Mouse (Mus musculus) heart, embryonic 16.5 days (tissue): ENCODE data around the gene Man1a. TPM values are rescaled to one million over a fixed set of nuclear protein-coding genes. Genes with fewer than 3 reads are reported as not detected.
A peak's percentile ranks its signal among the peaks of the same experiment; 100 is the strongest.

Source experiments
- ATAC-seq: fragments of 200-750 bp; cut with Nextera tagmentation; replicated peaks from 2 replicates; pipeline ENCODE4 v1.8.0; 2017; ENCODE audit warnings: moderate number of reproducible peaks; ENCODE audit not compliant: insufficient read depth, low FRiP score; ENCODE audit errors: extremely low read depth
- H3K27ac ChIP-seq: fragments of 300-500 bp; sonication (generic); 2 replicates; pipeline ENCODE4 v1.5.1; 2014; ENCODE audit warnings: mild to moderate bottlenecking, low read length, control low read depth, moderate library complexity
- H3K27me3 ChIP-seq: fragments of 300-500 bp; sonication (generic); 2 replicates; pipeline ENCODE4 v1.6.1; 2014; ENCODE audit warnings: low read length, mixed read lengths; ENCODE audit not compliant: control insufficient read depth, insufficient read depth
- H3K36me3 ChIP-seq: fragments of 300-500 bp; sonication (generic); 2 replicates; pipeline ENCODE4 v1.6.1; 2014; ENCODE audit not compliant: control insufficient read depth, insufficient read depth
- H3K4me1 ChIP-seq: fragments of 300-500 bp; sonication (generic); 2 replicates; pipeline ENCODE4 v1.6.1; 2014; ENCODE audit warnings: low read length, mixed read lengths; ENCODE audit not compliant: control insufficient read depth, insufficient read depth
- H3K4me2 ChIP-seq: fragments of 300-500 bp; sonication (generic); 2 replicates; pipeline ENCODE4 v1.6.1; 2014; ENCODE audit warnings: low read depth, mild to moderate bottlenecking, control low read depth, low read length
- H3K4me3 ChIP-seq: fragments of 300-500 bp; sonication (generic); 2 replicates; pipeline ENCODE4 v1.5.1; 2014; ENCODE audit warnings: mild to moderate bottlenecking, control low read depth, low read length
- H3K9ac ChIP-seq: fragments of 300-500 bp; sonication (generic); 2 replicates; pipeline ENCODE4 v1.6.1; 2014; ENCODE audit warnings: low read length, control low read depth
- H3K9me3 ChIP-seq: fragments of 300-500 bp; sonication (generic); replicated peaks from 2 replicates; pipeline ENCODE4 v1.6.1; 2016; ENCODE audit warnings: low read length; ENCODE audit not compliant: control insufficient read depth
- WGBS: fragments of 180-500 bp; shearing (Covaris S2); extraction: QIAGEN DNeasy Blood & Tissue Kit; methylation state at CpG from one replicate; pipeline ENCODE4 v1.1.7; 2014; 5-methylcytosine and 5-hydroxymethylcytosine counted together
- polyA plus RNA-seq: library from polyadenylated mRNA; unstranded; fragments of >200 nt; fragmentation: Nextera tagmentation; extraction: Ambion mirVana; gene quantifications from 2 replicates; pipeline ENCODE4 v1.2.1, GENCODE M21; 2015

The Man1a gene
- polyA plus RNA-seq, 1 experiment from 2014 or later, result 5.8 TPM

DNA sequence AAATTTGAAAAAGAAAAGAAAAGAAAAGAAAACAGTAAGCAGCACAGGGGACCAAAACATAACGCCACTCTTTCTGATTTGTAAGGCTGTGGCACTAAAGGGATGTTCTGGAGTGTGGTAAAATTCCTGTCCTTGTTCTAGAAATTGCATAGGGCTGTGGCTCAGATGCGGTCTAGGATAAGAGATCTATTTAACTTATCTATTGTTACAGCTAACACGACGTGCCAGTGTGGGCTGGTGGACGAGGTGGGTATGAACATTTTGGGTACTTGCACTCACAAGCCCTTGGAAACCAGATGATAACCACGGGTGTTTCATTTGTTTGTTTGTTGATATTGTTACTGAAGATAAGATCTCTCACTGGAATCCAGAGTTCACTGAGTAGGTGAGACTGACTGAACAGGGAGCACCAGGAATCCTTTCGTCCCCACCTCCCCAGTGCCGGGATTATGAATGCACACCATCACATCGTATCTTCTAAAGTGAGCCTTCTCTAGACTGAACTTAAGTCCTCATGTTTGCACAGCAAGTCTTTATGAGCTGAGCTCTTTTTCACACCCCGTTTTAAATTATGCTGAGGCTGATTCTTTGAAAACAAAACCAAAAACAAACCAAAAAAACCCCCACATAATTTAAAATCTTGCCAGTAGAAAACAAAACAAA, 38.9 kb downstream of the Man1a start:
- H3K9me3 ChIP-seq, result no peaks in the 10 kb centered on the region
- no peaks in the 10 kb centered on the region for H3K27me3 ChIP-seq
- ATAC-seq, result no peak
- 65% methylated on average over 10 of the region's 10 CpGs for WGBS
- no peak overlapping the region for H3K4me2 ChIP-seq
- H3K36me3 ChIP-seq, result no peaks in the 10 kb centered on the region
- H3K4me1 ChIP-seq, result peaks cover 35% of the 10 kb centered on the region
- no peak overlapping the region for H3K4me3 ChIP-seq
- H3K27ac ChIP-seq, result no peak overlapping the region
- no peak overlapping the region for H3K9ac ChIP-seq

DNA sequence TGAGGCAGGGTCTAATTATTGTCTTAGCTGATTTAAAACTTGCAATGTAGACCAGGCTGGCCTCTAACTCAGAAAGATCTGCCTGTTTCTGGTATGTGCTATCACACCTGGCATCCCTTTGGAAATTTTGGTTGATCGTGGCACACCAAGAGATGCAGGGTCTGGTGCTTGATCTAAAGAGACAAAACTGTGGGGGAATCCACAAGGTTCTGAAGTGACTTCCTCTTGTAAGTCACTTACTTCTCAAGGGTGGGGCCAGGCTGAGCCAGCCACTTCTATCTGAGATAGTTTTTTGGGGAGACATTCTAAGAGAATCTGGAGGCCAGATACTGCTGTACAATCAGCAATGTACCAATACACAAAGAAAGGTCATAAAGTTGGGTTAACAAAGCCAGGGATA, 40.8 kb downstream of the Man1a start:
- Histone ChIP-seq H3K27me3 (no peaks in the 10 kb centered on the region), H3K36me3 (no peaks in the 10 kb centered on the region), H3K9ac (no peak overlapping the region), H3K4me1 (peaks cover 38% of the 10 kb centered on the region), H3K4me2 (no peak overlapping the region), H3K4me3 (no peak overlapping the region), H3K9me3 (no peaks in the 10 kb centered on the region), H3K27ac (no peak overlapping the region)
- ATAC-seq, result no peak
- WGBS, result 85% methylated on average over 1 of the region's 1 CpGs

DNA sequence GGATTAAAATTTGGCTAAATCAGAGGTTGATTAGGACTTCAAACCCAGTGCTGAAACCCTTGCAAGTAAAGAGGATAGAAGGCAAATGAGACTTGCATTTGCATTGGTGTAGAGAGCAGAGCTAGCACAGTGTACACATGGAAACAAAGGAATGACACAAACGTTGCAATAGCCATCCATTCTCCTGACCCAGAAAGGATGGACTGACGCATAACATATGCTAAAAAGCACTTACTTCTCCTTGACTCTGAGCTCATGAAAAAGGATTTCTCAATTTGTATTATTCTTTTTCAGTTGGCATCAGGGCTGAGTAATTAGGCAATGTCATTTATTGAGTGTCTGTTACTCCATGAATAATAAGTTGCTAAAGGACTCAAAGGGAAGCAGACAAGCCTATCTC, 41.6 kb downstream of the Man1a start:
- peaks cover 30% of the 10 kb centered on the region for H3K4me1 ChIP-seq
- no peak overlapping the region for H3K4me2 ChIP-seq
- ATAC-seq, result no peak
- 72% methylated on average over 2 of the region's 2 CpGs for WGBS
- H3K36me3 ChIP-seq, result no peaks in the 10 kb centered on the region
- no peaks in the 10 kb centered on the region for H3K27me3 ChIP-seq
- H3K9ac ChIP-seq, result no peak overlapping the region
- no peaks in the 10 kb centered on the region for H3K9me3 ChIP-seq
- H3K27ac ChIP-seq, result no peak overlapping the region
- no peak overlapping the region for H3K4me3 ChIP-seq

DNA sequence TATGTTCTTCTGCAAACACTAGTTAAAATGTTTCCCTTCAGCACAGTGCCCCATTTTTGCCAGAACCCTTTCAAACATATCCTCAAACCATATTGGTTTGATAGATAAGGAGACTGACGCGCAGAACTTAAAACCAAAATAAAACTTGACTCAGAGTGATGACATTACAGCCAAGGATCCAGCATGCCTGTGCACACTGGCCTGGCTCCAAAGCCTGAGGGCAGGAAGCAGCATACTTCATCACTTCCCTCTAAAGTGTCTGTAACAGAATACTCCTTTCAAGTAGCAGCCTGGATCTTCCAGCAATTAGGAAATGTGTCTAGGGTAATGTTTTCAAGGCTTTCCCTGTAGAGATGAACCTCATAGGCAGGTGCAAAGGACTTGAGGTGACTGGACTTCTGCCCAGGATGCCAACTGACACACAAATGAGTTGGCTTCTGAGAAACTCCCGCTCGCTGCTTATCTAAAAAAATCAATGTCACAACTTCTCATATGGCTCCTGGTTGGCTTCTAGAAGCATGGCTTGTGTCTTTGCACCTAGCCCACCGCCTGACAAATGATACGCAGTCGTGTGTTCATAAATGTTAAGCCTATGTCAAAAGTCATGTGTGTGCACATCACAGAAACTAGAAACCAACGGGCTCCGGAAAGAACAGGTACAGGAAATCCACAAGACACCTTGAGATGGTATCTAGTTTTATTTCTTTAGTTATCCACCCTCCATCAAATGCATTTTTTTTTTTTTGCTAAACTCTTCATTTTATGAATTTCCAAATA, 43.9 kb downstream of the Man1a start:
- WGBS, result 55% methylated on average over 9 of the region's 9 CpGs
- H3K4me2 ChIP-seq, result no peak overlapping the region
- no peaks in the 10 kb centered on the region for H3K27me3 ChIP-seq
- peaks cover 15% of the 10 kb centered on the region for H3K4me1 ChIP-seq
- ATAC-seq, result peak; percentile 81; the same call in 1 of the 2 replicates
- no peak overlapping the region for H3K4me3 ChIP-seq
- no peak overlapping the region for H3K9ac ChIP-seq
- H3K9me3 ChIP-seq, result no peaks in the 10 kb centered on the region
- peak overlapping the region; percentile 41 for H3K27ac ChIP-seq
- H3K36me3 ChIP-seq, result peaks cover 5% of the 10 kb centered on the region

DNA sequence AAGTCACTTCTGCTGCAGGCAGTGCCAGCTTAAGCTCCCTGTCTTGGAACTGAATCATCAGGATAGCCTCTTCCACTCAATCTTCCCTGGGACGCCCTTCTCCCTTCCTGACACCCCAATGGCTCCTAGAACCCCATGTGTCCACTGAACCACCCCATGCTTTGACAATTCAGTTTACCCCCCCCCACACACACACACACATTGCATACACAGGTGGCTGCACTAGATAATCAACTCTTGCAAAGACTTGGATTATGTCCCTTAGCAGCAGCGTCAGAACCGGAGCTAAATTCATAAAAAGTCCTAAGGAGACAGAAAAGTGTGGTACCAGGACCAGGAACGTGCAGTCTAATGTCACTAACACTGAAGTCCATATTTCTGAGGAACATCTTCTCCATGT, 47.5 kb downstream of the Man1a start:
- H3K27ac ChIP-seq, result no peak overlapping the region
- no peaks in the 10 kb centered on the region for H3K9me3 ChIP-seq
- H3K4me1 ChIP-seq, result peaks cover 21% of the 10 kb centered on the region
- no peaks in the 10 kb centered on the region for H3K27me3 ChIP-seq
- H3K4me2 ChIP-seq, result no peak overlapping the region
- 93% methylated on average over 4 of the region's 4 CpGs for WGBS
- no peak for ATAC-seq
- H3K36me3 ChIP-seq, result peaks cover 5% of the 10 kb centered on the region
- no peak overlapping the region for H3K9ac ChIP-seq
- H3K4me3 ChIP-seq, result no peak overlapping the region

DNA sequence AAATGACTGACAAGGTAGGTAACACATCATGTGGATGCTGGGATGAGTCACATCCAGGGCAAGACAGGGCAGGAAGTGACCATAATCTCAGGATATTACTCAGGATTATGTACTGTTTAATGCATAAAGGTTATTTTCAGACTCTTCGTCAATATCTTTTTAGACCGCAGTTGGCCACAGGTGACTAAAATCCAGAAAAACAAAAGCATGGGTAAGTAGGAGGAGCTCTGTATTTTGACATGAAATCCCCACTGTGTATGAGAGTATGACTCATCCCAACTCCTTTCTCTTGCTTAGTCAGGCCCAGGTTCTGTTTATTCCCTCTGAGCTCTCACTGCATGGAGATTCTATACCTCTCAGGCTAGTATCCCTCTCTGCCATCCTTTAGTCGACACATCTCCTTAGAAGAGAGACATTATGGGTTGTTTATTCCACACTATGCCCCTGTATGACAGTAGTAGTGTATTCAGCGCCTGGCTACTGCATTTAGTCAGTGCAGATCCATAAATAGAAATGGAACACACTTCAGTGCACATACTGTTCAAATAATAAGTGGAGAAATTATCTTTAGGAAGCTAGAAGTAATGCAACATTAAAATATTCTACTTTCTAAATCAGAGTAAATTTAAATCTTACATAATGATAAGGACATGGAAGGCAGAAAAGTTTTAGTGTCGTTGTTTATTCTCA, 49.5 kb downstream of the Man1a start:
- no peak overlapping the region for H3K4me3 ChIP-seq
- WGBS, result 62% methylated on average over 5 of the region's 5 CpGs
- peaks cover 12% of the 10 kb centered on the region for H3K4me1 ChIP-seq
- peaks cover 5% of the 10 kb centered on the region for H3K36me3 ChIP-seq
- H3K4me2 ChIP-seq, result 0 out of 2 replicates have a peak overlapping the region, but pooled peaks have one; percentile 27
- no peaks in the 10 kb centered on the region for H3K27me3 ChIP-seq
- ATAC-seq, result no peak; the same call in 1 of the 2 replicates
- H3K9me3 ChIP-seq, result no peaks in the 10 kb centered on the region
- H3K9ac ChIP-seq, result no peak overlapping the region
- H3K27ac ChIP-seq, result peak overlapping the region; percentile 73

DNA sequence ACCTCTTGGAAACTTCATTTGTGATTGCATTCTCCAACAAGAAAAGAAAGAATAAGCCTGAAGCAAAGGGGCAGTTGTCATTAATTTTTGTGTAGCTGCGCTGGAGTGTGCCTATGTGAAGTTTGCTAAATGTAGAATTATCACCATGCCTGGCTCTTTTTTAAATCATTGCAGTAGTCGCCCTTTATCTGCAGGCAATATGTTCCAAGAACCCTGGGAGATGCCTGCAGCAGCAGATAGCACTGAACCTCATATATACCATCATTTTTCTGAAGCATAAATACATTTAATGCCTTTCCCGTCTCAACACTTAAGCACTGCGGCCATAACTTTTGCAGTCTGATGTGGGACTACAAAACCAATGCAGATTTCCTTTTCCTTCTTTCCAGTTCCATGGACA, 50.3 kb downstream of the Man1a start:
- H3K4me1 ChIP-seq, result peaks cover 10% of the 10 kb centered on the region
- no peak for ATAC-seq

DNA sequence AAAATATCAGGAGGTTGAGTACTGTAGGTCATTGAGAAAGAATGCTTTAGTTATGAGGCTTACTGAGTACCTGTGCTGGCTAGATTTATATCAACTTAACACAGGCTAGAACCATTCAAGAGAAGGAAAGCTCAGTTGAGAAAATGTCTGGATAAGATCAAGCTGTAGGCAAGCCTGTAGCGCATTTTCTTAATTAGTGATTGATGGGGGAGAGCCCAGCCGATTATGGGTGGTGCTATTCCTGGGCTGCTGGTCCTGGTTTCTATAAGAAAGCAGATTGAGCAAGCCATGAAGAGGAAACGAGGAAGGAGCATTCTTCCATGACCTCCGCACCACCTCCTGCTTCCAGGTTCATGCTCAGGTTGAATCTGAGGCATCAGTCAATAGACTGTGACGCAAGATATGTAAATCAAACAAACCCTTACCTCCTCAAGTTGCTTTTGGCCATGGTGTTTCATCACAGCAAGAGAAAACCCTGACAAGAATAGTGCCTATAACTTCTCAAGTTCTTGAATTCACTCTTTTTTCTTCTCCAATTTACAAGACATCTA, 58.4 kb downstream of the Man1a start:
- WGBS, result 72% methylated on average over 5 of the region's 5 CpGs
- H3K9me3 ChIP-seq, result no peaks in the 10 kb centered on the region
- no peak overlapping the region for H3K9ac ChIP-seq
- H3K4me1 ChIP-seq, result no peaks in the 10 kb centered on the region
- H3K4me3 ChIP-seq, result no peak overlapping the region
- H3K27me3 ChIP-seq, result no peaks in the 10 kb centered on the region
- no peak overlapping the region for H3K4me2 ChIP-seq
- no peak overlapping the region for H3K27ac ChIP-seq
- ATAC-seq, result no peak
- no peaks in the 10 kb centered on the region for H3K36me3 ChIP-seq

More for the DNA sequence above, 50.3 kb downstream of the Man1a start:
- Histone ChIP-seq H3K9me3 (no peaks in the 10 kb centered on the region), H3K9ac (no peak overlapping the region), H3K4me3 (no peak overlapping the region), H3K27me3 (no peaks in the 10 kb centered on the region), H3K36me3 (peaks cover 5% of the 10 kb centered on the region), H3K27ac (no peak overlapping the region), H3K4me2 (no peak overlapping the region)
- 86% methylated on average over 4 of the region's 4 CpGs for whole genome bisulfite sequencing
